Mouse (Mus musculus) lung, embryonic 14.5 days (tissue): ENCODE data around the gene Ypel3. TPM values are rescaled to one million over a fixed set of nuclear protein-coding genes. Genes with fewer than 3 reads are reported as not detected.

Experiments used
- ATAC-seq: fragments of 200-750 bp; cut with Nextera tagmentation; 2 replicates; pipeline ENCODE4 v1.8.0; 2017; ENCODE audit warnings: mild to moderate bottlenecking, moderate TSS enrichment, moderate library complexity; ENCODE audit not compliant: insufficient read depth
- DNase-seq: peaks from one replicate; pipeline ENCODE4 v3.0.0-alpha.2; 2015
- H3K27ac ChIP-seq: fragments of 300-500 bp; sonication (generic); 2 replicates; pipeline ENCODE4 v1.5.1; 2014; ENCODE audit warnings: low read depth, mild to moderate bottlenecking, moderate library complexity
- H3K27me3 ChIP-seq: fragments of 300-500 bp; sonication (generic); 2 replicates; pipeline ENCODE4 v1.6.1; 2014; ENCODE audit warnings: low read length, control low read depth; ENCODE audit not compliant: insufficient read depth
- H3K36me3 ChIP-seq: fragments of 300-500 bp; sonication (generic); 2 replicates; pipeline ENCODE4 v1.6.1; 2014; ENCODE audit warnings: control low read depth; ENCODE audit not compliant: insufficient read depth
- H3K4me1 ChIP-seq: fragments of 300-500 bp; sonication (generic); 2 replicates; pipeline ENCODE4 v1.6.1; 2014; ENCODE audit warnings: antibody characterized with exemption, control low read depth; ENCODE audit not compliant: insufficient read depth
- H3K4me2 ChIP-seq: fragments of 300-500 bp; sonication (generic); 2 replicates; pipeline ENCODE4 v1.6.1; 2014; ENCODE audit warnings: mild to moderate bottlenecking
- H3K4me3 ChIP-seq: fragments of 300-500 bp; sonication (generic); 2 replicates; pipeline ENCODE4 v1.5.1; 2014; ENCODE audit warnings: low read depth, low read length
- H3K9ac ChIP-seq: fragments of 300-500 bp; sonication (generic); 2 replicates; pipeline ENCODE4 v1.6.1; 2014
- H3K9me3 ChIP-seq: fragments of 300-500 bp; sonication (generic); 2 replicates; pipeline ENCODE4 v1.6.1; 2016; ENCODE audit warnings: low read depth, low read length, control low read depth
- CTCF ChIP-seq: IDR thresholded peaks from 2 replicates; pipeline ENCODE4 v1.5.1; 2016; ENCODE audit warnings: antibody characterized with exemption, low read depth
- WGBS: fragments of 180-500 bp; shearing (Covaris S2); extraction: QIAGEN DNeasy Blood & Tissue Kit; methylation state at CpG from one replicate; pipeline ENCODE4 v1.1.7; 2014; 5-methylcytosine and 5-hydroxymethylcytosine counted together
- polyA plus RNA-seq: library from polyadenylated mRNA; unstranded; fragments of >200 nt; fragmentation: Nextera tagmentation; extraction: Ambion mirVana; gene quantifications from 2 replicates; pipeline ENCODE4 v1.2.1, GENCODE M21; 2014

Ypel3 gene
- polyA plus RNA-seq, 1 experiment from 2014 or later, result 91.2 TPM

DNA sequence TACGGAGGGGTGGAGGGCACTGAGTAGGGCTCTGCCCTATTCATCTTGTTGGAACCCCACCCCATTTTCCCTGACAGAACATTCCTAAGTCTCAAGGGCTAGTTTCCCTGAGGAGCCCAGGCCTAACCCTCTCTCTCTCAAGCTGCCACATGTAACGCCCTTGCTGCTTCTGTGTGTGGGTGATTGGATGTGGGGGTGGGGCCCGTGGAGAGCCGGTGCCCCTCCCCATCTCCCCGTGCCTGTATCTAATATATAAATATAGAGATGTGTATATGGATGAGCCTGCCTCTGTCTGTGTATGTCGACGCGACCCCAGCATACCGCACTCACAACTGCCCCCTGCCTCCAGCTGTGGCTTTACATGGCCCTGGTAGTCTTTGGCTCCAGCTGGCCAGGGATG is 11.2 kb upstream of the Ypel3 start:
- H3K4me2 ChIP-seq, result no peak overlapping the region
- H3K4me3 ChIP-seq, result no peak overlapping the region
- H3K27ac ChIP-seq, result no peak overlapping the region
- TF ChIP-seq CTCF, result no peak
- no peaks in the 10 kb centered on the region for H3K27me3 ChIP-seq
- ATAC-seq, result no peak
- peaks cover 94% of the 10 kb centered on the region for H3K36me3 ChIP-seq
- 63% methylated on average over 9 of the region's 9 CpGs for WGBS
- no peak for DNase-seq
- H3K4me1 ChIP-seq, result peaks cover 14% of the 10 kb centered on the region
- H3K9ac ChIP-seq, result no peak overlapping the region
- H3K9me3 ChIP-seq, result no peaks in the 10 kb centered on the region

DNA sequence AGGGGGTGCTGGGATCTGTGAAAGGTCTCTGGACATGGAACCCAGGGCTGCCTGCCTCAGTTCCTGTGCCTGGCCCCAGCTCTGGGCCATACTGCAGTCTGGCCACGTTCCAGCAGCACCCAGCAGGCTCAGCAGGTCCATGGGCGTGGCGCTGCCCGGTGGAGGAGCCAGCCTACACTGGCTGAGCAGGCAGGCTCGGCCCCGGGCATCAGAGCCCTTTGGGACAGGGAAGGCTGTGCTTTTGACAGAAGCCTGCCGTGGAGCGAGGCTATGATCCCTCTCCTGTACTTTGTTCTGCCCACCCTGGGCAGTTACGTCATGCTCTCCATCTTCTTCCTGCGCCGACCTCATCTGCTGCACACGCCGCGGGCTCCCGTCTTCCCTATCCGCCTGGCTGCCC is 10.6 kb upstream of the Ypel3 start, which contains the start of gene Gdpd3:
Gene Gdpd3, plus strand, starts transcription at position 134 of the 400 bp plus-strand sequence.
- DNase-seq (no peak), ATAC-seq (no peak)
- 87% methylated on average over 16 of the region's 16 CpGs for WGBS
- Histone ChIP-seq H3K4me3 (no peak within 1 kb of the TSS), H3K4me2 (no peak within 1 kb of the TSS), H3K9ac (no peak within 1 kb of the TSS), H3K9me3 (no peaks in the 10 kb centered on the region), H3K4me1 (peaks cover 8% of the 10 kb centered on the region), H3K27me3 (no peaks in the 10 kb centered on the region), H3K27ac (no peak within 1 kb of the TSS), H3K36me3 (peaks cover 98% of the 10 kb centered on the region)
- TF ChIP-seq CTCF, result no peak

DNA sequence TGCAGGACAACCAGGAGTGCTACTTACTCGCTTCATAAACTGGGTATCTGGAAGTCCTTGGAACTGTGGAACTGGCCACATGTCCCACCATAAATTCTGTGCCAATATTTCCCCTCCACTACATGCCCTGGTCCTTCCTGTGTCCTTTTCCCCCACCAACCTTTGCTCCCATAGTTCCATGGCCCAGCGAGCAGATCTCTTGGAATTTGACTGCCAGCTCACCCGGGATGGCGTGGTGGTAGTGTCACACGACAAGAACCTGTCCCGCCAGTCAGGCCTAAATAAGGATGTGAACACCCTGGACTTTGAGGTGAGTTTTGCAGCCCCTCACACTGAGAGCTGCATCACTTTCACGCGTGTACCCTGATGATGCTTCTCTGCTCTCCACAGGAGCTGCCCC is 9.8 kb upstream of the Ypel3 start:
- no peak overlapping the region for H3K9ac ChIP-seq
- H3K4me3 ChIP-seq, result no peak overlapping the region
- ATAC-seq (no peak), DNase-seq (no peak)
- H3K27me3 ChIP-seq, result no peaks in the 10 kb centered on the region
- TF ChIP-seq CTCF, result no peak
- H3K36me3 ChIP-seq, result peaks cover 98% of the 10 kb centered on the region
- no peak overlapping the region for H3K4me2 ChIP-seq
- WGBS, result 90% methylated on average over 8 of the region's 8 CpGs
- no peak overlapping the region for H3K27ac ChIP-seq
- no peaks in the 10 kb centered on the region for H3K9me3 ChIP-seq
- H3K4me1 ChIP-seq, result no peaks in the 10 kb centered on the region

DNA sequence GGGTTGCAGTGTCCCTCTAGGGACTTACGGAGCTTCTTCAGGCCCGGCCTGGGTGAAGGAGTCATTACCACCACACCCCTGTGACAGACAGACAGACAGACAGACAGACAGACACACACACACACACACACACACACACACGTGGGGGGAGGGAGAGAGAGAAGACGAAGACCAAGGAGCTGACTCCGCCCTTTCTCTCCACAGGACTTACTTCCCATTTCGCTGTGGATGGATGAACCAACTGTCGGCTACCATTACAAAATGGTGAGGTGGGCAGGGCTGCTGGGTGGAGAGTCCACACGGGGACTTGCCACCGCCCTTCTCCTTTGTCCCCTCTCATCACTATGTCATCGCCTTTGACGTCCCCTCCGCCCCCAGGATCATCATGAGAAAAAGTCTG is 6.0 kb upstream of the Ypel3 start:
- Histone ChIP-seq H3K9ac (no peak overlapping the region), H3K4me2 (no peak overlapping the region), H3K27ac (no peak overlapping the region), H3K9me3 (no peaks in the 10 kb centered on the region), H3K27me3 (no peaks in the 10 kb centered on the region), H3K36me3 (peaks cover 83% of the 10 kb centered on the region), H3K4me3 (no peak overlapping the region), H3K4me1 (0 out of 2 replicates have a peak, but pooled peaks cover under 1% of the 10 kb centered on the region)
- ATAC-seq (no peak), DNase-seq (no peak)
- WGBS, result 83% methylated on average over 12 of the region's 12 CpGs
- TF ChIP-seq CTCF, result no peak

DNA sequence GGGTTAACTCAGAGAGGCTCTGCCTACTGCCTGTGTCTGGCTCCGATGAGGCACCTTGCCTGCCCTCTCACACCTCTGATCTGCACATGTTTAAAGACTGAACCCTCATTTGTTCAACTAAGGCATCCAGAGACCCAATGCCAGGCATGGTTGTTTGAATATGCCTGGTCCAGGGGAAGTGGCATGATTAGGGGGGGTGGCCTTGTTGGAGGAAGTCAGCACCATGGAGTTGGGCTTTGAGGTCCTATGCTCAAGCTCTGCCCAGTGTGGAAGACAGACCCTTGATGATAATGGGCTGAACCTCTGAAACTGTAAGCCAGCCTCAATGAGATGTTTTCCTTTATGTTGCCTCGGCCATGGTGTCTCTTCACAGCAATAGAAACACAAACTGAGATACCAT is 3.4 kb upstream of the Ypel3 start:
- no peak overlapping the region for H3K4me3 ChIP-seq
- WGBS, result 69% methylated on average over 2 of the region's 2 CpGs
- H3K4me2 ChIP-seq, result no peak overlapping the region
- no peak overlapping the region for H3K27ac ChIP-seq
- H3K36me3 ChIP-seq, result peaks cover 58% of the 10 kb centered on the region
- H3K4me1 ChIP-seq, result 0 out of 2 replicates have a peak, but pooled peaks cover 13% of the 10 kb centered on the region
- H3K9ac ChIP-seq, result no peak overlapping the region
- no peak for TF ChIP-seq CTCF
- ATAC-seq (no peak), DNase-seq (no peak)
- H3K9me3 ChIP-seq, result no peaks in the 10 kb centered on the region
- no peaks in the 10 kb centered on the region for H3K27me3 ChIP-seq

DNA sequence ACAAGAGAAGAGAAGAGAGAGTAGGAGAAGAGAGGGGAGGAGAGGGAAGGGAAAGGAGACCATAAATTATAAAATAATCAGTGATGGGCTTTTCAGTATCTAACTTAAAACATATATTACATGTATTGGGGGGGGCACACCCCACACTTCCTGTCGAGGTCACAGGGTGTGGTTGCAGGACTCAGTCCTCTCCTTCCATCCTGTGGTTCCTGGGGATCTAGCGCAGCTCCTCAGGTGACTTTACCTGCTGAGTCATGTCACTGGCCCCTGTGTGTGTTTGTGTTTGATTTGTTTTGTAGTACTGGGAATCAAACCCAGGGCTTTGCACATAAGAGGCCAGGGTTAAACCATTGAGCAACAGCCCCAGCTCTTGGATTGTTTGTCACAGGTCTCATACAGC is 2.3 kb upstream of the Ypel3 start:
- Histone ChIP-seq H3K9ac (no peak overlapping the region), H3K4me1 (0 out of 2 replicates have a peak, but pooled peaks cover 13% of the 10 kb centered on the region), H3K27me3 (no peaks in the 10 kb centered on the region), H3K36me3 (peaks cover 51% of the 10 kb centered on the region), H3K9me3 (no peaks in the 10 kb centered on the region), H3K27ac (no peak overlapping the region), H3K4me2 (no peak overlapping the region), H3K4me3 (no peak overlapping the region)
- DNase-seq (no peak), ATAC-seq (no peak)
- 71% methylated on average over 2 of the region's 2 CpGs for WGBS
- TF ChIP-seq CTCF, result no peak

DNA sequence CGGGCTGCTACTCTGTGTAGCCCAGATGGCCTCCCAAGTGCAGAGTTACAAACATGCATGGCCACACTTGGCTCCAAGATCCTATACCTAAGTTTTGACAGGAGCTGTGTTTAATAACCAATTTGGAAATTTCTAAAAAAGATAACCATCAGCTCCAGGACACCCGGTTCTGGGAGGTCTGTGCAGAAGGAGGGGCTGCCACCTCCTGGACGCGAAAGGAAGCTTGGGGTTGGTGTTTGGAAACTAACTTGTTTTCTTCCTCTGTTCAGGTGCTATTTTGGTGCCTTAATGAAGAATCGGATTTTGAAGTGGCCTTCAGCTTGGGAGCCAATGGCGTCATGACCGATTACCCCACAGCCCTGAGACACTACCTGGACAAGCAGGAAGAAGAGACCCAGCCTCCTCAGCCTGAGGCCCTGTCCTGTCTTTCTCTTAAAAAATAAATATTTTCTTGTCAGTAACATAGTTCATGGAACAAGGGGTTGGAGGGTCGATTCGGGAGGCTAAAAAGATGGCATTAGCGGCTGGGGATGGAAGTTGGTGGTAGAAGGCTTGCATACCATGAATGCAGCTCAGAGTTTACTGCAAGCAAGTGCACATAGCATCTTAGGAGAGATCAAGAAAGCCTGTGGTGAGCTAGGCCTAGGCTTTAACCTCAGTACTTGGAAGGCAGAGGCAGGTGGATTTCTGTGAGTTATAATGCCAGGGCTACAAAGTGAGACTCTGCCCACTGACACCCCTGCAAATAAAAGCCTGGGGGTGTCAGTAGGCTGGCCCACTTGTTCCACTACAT is 1.4 kb upstream of the Ypel3 start:
- no peak for TF ChIP-seq CTCF
- peak overlapping the region; percentile 86; the same call in 1 of the 2 replicates for H3K9ac ChIP-seq
- no peaks in the 10 kb centered on the region for H3K27me3 ChIP-seq
- H3K4me2 ChIP-seq, result peak overlapping the region; percentile 87; the same call in 1 of the 2 replicates
- WGBS, result 77% methylated on average over 10 of the region's 10 CpGs
- H3K27ac ChIP-seq, result no peak overlapping the region; the same call in 1 of the 2 replicates
- no peaks in the 10 kb centered on the region for H3K9me3 ChIP-seq
- ATAC-seq, result no peak
- peaks cover 42% of the 10 kb centered on the region for H3K36me3 ChIP-seq
- DNase-seq, result no peak
- H3K4me3 ChIP-seq, result no peak overlapping the region
- H3K4me1 ChIP-seq, result 0 out of 2 replicates have a peak, but pooled peaks cover 21% of the 10 kb centered on the region
